Mouse (Mus musculus) ES-E14 (cell line): ENCODE results near the gene Ldb3. TPM values are rescaled to one million over a fixed set of nuclear protein-coding genes. Genes with fewer than 3 reads are reported as not detected.

Experiments used
- DNase-seq: peaks from one replicate; pipeline ENCODE4 v3.0.0-alpha.2; 2013; ENCODE audit warnings: low read depth, low spot score
- H3K27ac ChIP-seq: 2 replicates; pipeline ENCODE4 v1.5.1; 2012; ENCODE audit warnings: low read depth, mild to moderate bottlenecking, low read length, moderate library complexity, mixed read lengths; ENCODE audit not compliant: poor library complexity, insufficient read depth, severe bottlenecking
- H3K36me3 ChIP-seq: 2 replicates; pipeline ENCODE4 v1.6.1; 2012; ENCODE audit warnings: mild to moderate bottlenecking, low read length, moderate library complexity, mixed read lengths; ENCODE audit not compliant: control insufficient read depth, poor library complexity, insufficient read depth, severe bottlenecking
- H3K4me1 ChIP-seq, 2 experiments: fragments of 150-350 bp in 1 of 2; sonication (generic) in 1 of 2; 2 replicates each; pipeline ENCODE4 v1.6.1; 2012; ENCODE audit warnings: low read length in 2 of 2, mild to moderate bottlenecking in 1 of 2, mixed read lengths in 1 of 2; ENCODE audit not compliant: control insufficient read depth in 2 of 2, insufficient read depth in 2 of 2, poor library complexity in 1 of 2
- H3K4me3 ChIP-seq, 2 experiments: fragments of 150-350 bp in 1 of 2; sonication (generic) in 1 of 2; 2 replicates each; pipeline ENCODE4 v1.5.1; 2012; ENCODE audit warnings: low read length in 2 of 2, low read depth in 1 of 2, mild to moderate bottlenecking in 1 of 2, mixed read lengths in 1 of 2; ENCODE audit not compliant: insufficient read depth in 1 of 2, poor library complexity in 1 of 2, severe bottlenecking in 1 of 2
- H3K9ac ChIP-seq: 2 replicates; pipeline ENCODE4 v1.6.1; 2012; ENCODE audit warnings: low read depth, mild to moderate bottlenecking, low read length, mixed read lengths; ENCODE audit not compliant: poor library complexity, insufficient read depth, severe bottlenecking
- H3K9me3 ChIP-seq: fragments of 150-350 bp; sonication (generic); 2 replicates; pipeline ENCODE4 v1.6.1; 2012; ENCODE audit warnings: low read depth, mild to moderate bottlenecking, low read length; ENCODE audit not compliant: control insufficient read depth, insufficient read depth
- CHD2 ChIP-seq: IDR thresholded peaks from 2 replicates; pipeline ENCODE4 v1.6.1; 2014; ENCODE audit warnings: mild to moderate bottlenecking, low read depth, low read length, inconsistent platforms
- HCFC1 ChIP-seq: IDR thresholded peaks from 2 replicates; pipeline ENCODE4 v1.6.1; 2012; ENCODE audit warnings: low read length, inconsistent platforms, borderline replicate concordance; ENCODE audit not compliant: insufficient read depth
- MAFK ChIP-seq: IDR thresholded peaks from 2 replicates; pipeline ENCODE4 v1.6.1; 2014; ENCODE audit warnings: mild to moderate bottlenecking, low read depth, low read length, inconsistent platforms; ENCODE audit not compliant: insufficient read depth
- ZC3H11A ChIP-seq: IDR thresholded peaks from 2 replicates; pipeline ENCODE4 v1.6.1; 2012; ENCODE audit warnings: low read depth, mild to moderate bottlenecking, inconsistent platforms, low read length, borderline replicate concordance
- ZNF384 ChIP-seq: IDR thresholded peaks from 2 replicates; pipeline ENCODE4 v1.6.1; 2012; ENCODE audit warnings: low read depth, low read length, inconsistent platforms
- in situ Hi-C, 2 experiments: fragments of 600-800 bp; cut with MboI; formaldehyde crosslinking; loops; one replicate each; pipeline ENCODE4 v1.15.1; 2025; ENCODE audit warnings: low sequenced_read_pairs in 2 of 2, inconsistent platforms in 1 of 2; ENCODE audit not compliant: unreplicated experiment in 2 of 2
- total RNA-seq: library from RNA; depleted of rRNA; stranded (reverse); fragments of 300-350 nt; gene quantifications from 2 replicates; pipeline ENCODE4 v1.2.3, GENCODE M21; 2012; rRNA removed

Ldb3 gene
- total RNA-seq, 1 experiment = 0.98 TPM

DNA sequence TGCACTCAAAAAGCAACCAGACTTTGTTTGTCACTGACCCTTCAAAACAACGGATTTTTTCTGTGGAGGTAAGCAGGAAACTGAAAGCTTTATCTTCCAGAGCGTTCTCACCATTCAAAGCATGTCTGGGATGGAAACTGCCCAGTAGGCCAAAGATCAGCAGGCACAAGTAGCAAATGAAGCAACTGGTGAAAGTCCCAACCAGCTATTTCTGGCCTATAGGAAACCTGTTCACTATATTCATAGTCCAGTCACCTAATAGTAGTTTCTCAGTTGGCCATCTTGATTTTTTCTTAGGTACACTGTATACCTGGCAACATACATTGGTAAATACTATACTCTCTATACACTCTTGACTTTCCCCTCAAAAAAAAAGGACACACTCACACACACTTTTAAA is 98.6 kb downstream of the Ldb3 start:
- Histone ChIP-seq H3K9ac (no peak overlapping the region), H3K27ac (no peak overlapping the region), H3K36me3 (no peaks in the 10 kb centered on the region), H3K4me3 (no peak overlapping the region), H3K9me3 (no peaks in the 10 kb centered on the region), H3K4me1 (no peaks in the 10 kb centered on the region; a peak in 1 of 4 replicates)
- DNase-seq = no peak
- in situ Hi-C loops = no loop called here
- TF ChIP-seq ZC3H11A = no peak
- no peak for TF ChIP-seq MAFK
- no peak for TF ChIP-seq HCFC1
- TF ChIP-seq CHD2 = no peak
- no peak for TF ChIP-seq ZNF384

DNA sequence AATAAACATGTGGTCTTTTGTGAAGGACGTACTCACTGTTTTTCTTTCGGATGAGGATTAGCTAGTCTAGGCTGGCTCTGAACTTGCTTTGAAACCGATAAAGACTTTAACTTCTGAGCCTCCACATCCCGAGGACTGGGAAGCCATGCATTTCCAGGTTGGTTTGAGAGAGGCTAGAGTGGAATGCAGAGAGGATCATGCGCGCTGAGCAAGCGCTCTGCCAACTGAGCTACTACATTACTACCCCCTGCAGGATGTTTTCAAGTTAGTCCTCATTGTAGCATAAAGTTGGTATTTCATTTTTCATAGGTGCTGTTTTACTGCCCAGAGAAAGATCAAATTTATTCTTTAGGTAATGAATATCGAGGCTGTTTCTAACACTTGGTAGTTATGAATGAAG is 102.3 kb downstream of the Ldb3 start:
- in situ Hi-C loops = no loop called here
- H3K4me1 ChIP-seq = 0 out of 4 replicates have a peak, but pooled peaks cover 0 to 2% of the 10 kb centered on the region in 2 experiments

DNA sequence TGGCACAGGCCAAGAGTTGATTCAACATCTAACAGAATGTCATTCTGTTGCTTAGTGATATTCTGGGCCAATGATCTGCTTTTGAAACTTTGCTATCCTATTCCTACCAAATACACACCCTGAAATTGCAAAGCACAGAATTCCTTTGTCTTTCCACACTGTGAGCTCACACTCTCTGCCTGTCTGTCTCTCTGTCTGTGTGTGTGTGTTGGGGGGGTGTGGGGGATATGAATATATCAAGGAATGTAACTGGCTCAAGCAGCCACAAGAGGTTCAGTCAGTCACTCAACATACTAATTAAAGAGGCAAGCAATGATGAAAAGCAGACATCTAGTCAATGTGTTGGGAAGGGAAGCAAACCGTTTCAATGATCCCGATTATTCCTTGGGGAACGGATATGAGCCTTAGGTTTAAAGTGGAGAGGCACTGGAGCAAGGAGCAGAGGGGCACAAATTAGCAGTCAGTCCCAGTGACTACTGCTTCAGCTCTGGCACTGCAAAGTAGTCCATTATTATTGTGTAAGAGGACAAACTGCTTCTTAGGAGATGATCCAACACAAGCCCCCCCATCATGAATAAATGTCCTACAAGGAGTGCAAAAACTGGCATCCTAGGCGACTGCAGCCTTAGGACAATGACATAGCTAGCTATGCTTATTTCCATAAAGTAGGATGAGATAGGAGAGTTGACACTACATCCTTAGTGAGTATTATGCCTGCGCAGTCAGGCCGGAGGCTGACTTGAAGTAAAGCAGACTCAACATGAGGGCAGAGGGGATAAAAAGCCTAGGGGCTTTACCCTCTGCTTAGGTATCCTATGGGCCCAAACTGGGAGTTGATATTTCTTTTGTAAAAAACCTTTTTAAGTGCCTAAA is 104.8 kb downstream of the Ldb3 start:
- Histone ChIP-seq H3K36me3 (no peaks in the 10 kb centered on the region; the same call in 1 of the 2 replicates), H3K9me3 (no peaks in the 10 kb centered on the region), H3K9ac (no peak overlapping the region), H3K4me3 (no peak overlapping the region), H3K27ac (no peak overlapping the region), H3K4me1 (0 out of 4 replicates have a peak, but pooled peaks cover 0 to 2% of the 10 kb centered on the region in 2 experiments)
- TF ChIP-seq ZC3H11A (no peak), HCFC1 (no peak), MAFK (no peak), ZNF384 (no peak), CHD2 (no peak)
- in situ Hi-C loops = no loop called here
- DNase-seq = no peak

More for the DNA sequence above, 102.3 kb downstream of the Ldb3 start:
- no peak for TF ChIP-seq MAFK
- no peak for TF ChIP-seq HCFC1
- no peak for TF ChIP-seq CHD2
- no peak for DNase-seq
- no peak overlapping the region for H3K9ac ChIP-seq
- H3K36me3 ChIP-seq = no peaks in the 10 kb centered on the region; the same call in 1 of the 2 replicates
- no peak overlapping the region for H3K27ac ChIP-seq
- no peak overlapping the region for H3K4me3 ChIP-seq
- no peaks in the 10 kb centered on the region for H3K9me3 ChIP-seq

Other genes starting within 250 kb of the Ldb3 start
- gene Fam25c, start 233.2 kb downstream of the Ldb3 start, total RNA-seq = 97.8 and 145 TPM in 2 replicates
- gene Sncg, start 213.9 kb downstream of the Ldb3 start, total RNA-seq = 2.4 and 3.9 TPM in 2 replicates
- gene Mmrn2, start 213.2 kb downstream of the Ldb3 start, total RNA-seq = 17.4 and 41.2 TPM in 2 replicates
- gene Bmpr1a, start 85.3 kb downstream of the Ldb3 start, total RNA-seq = 38.9 and 49.5 TPM in 2 replicates
- gene 9230112D13Rik, start 65.9 kb downstream of the Ldb3 start, total RNA-seq = not detected in 2 replicates
- 0.31 and 0.53 TPM in 2 replicates for gene Opn4, start 11.5 kb upstream of the Ldb3 start, total RNA-seq
- 82.9 and 115 TPM in 2 replicates for gene Wapl, start 85.2 kb upstream of the Ldb3 start, total RNA-seq
- 0.26 and 0.54 TPM in 2 replicates for gene Grid1, start 231.4 kb upstream of the Ldb3 start, total RNA-seq